Mouse (Mus musculus) spleen, adult 2 months (tissue): ENCODE measurements around the gene Lgi2.

ENCODE experiments used
- CTCF ChIP-seq: fragments of 200-500 bp; IDR thresholded peaks from 2 replicates; pipeline ENCODE4 v1.5.1; 2011; ENCODE audit warnings: mild to moderate bottlenecking, inconsistent platforms; ENCODE audit not compliant: insufficient read depth, insufficient read length, insufficient replicate concordance; ENCODE audit errors: extremely low read depth
- POLR2A ChIP-seq: fragments of 200-500 bp; IDR thresholded peaks from 2 replicates; pipeline ENCODE4 v1.6.1; 2011; ENCODE audit warnings: low read depth, low read length, inconsistent platforms

GRCm38 (mm10) chr5:52560240-52560639, 6.0 kb downstream of the Lgi2 start:
- no peak for TF ChIP-seq CTCF
- TF ChIP-seq POLR2A = no peak
